Mouse (Mus musculus): Measurements from ENCODE around the gene Det1.

Gene Det1

DNA sequence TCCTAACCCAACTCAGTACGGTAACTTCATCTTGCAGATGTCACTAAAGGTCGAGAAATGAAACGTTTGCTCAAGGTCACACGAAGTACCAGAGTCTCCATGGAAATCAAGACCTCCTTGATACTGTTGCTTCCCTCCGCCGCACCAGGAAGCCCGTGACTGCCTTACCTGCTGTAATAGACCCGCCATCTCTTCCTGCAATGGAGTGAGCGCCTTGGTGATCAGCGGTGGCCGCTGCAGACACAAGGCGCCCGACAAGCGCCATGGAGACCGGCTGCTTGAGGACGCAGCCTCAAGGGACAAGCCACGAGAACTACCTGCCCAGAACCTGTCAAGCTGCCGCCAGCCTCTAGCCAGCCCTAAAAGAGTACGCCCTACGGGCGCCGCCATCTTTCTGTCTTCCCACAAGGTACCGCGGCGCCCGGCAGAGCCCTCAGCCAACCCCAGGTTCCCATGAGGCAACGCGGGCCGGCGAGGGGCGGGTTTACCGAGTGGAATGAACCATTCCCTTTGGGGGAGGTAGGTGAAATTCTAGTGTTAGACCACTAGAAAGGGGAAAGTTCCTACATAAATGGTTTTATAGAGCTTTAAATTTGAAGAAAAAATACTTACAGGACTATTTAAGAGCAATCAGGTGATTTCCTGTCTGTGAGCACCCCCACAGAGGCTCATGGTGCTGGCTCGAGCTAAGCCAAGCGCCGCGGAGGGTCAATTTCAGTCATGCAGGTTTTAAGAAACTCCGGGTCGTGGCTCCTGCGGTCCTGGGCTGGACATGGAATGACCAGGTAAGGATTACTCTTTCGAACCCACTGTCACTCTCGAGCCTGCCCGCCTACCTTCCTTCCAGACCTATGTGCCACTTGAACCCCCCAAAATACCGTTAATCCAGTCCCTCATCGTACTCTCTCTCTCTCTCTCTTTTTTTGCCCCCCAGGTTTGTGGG lies 64.2 kb downstream of the Det1 start, which contains the start of the genes Mrps11 and Mrpl46:
Mrps11 (plus strand) TSS at position 481 of the 943 bp plus-strand sequence.
Mrpl46 (minus strand) TSS at position 893 of the 943 bp plus-strand sequence.
- DNase-seq (ENCODE audit: low spot score), result peak; percentile 85

GRCm38 (mm10) chr7:78778741-78779140 lies 68.3 kb downstream of the Det1 start:
- peak; percentile 9 for DNase-seq (ENCODE audit: low spot score)

Measured in lung, postnatal 25 days (tissue).